In the genomic region with DNA sequence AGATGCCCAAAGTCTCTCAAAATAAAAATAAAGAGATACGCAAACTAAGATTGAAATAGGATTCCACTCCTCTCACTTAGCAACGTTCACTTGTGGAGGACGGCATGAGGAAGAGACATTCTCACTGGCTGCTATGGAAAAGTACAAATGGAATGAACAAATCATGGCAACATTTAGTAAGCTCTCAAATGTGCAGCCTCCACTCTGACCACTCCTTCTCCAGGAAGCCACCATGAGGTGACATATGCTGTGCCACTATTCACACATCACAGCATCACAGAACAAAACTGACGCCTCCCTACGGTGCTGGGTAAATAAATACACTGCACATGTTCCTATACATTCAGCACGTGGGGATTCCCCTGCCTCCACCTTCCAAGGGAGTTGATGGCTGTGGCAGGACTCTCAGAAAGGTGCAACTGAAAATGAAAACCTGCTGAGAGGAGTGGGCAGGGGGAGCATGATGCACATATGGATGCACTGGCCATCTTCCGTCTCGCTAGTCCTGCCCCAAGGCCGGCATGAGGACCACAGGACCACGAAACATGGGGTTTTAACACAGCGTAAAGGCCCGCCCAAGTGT, we compare ENCODE assay signal across 16 mouse cellular contexts. TPM values are rescaled to one million over a fixed set of nuclear protein-coding genes. Genes with fewer than 3 reads are reported as not detected.
DNase-seq lines count a peak whose midpoint lies in the region; ATAC-seq lines count a peak whose summit lies in the region.
"Had no signal": no experiment of that assay in that cellular context is flagged by ENCODE, and none has a peak within 500 bp of the region (broad histone marks: within the 10 kb centered on the region; RNA-seq: fewer than 3 reads in every experiment).

No protein-coding gene starts in this region.

- no peak overlapping the region for H3K4me3 ChIP-seq in heart, embryonic 10.5 days
- H3K4me3 ChIP-seq in midbrain, embryonic 11.5 days (ENCODE audit: low read depth, low read length): no peak overlapping the region
- no peak overlapping the region for H3K4me3 ChIP-seq in midbrain, embryonic 14.5 days (replicated peaks; ENCODE audit: low read depth, low read length)
- H3K4me3 ChIP-seq: forebrain, embryonic 15.5 days had no signal

- peaks cover 13% of the 10 kb centered on the region for H3K4me1 ChIP-seq in heart, embryonic 10.5 days
- H3K4me1 ChIP-seq in midbrain, embryonic 11.5 days (ENCODE audit: control insufficient read depth, insufficient read depth, low read length): no peaks in the 10 kb centered on the region
- 0 out of 2 replicates have a peak, but pooled peaks cover 5% of the 10 kb centered on the region for H3K4me1 ChIP-seq in midbrain, embryonic 14.5 days (ENCODE audit: control insufficient read depth, insufficient read depth, low read length)

- 76% methylated on average over 12 of the region's 12 CpGs for WGBS in heart, embryonic 10.5 days
- WGBS in midbrain, embryonic 11.5 days: 67% methylated on average over 12 of the region's 12 CpGs
- 74% methylated on average over 12 of the region's 12 CpGs for WGBS in midbrain, embryonic 14.5 days

- ATAC-seq in midbrain, embryonic 11.5 days (ENCODE audit: low FRiP score): no peak
- no peak for ATAC-seq in midbrain, embryonic 14.5 days (ENCODE audit: low FRiP score, low TSS enrichment)
- ATAC-seq in activated CD4-positive, CD25-positive, alpha-beta regulatory T cell, adult 4 months: no peak
- ATAC-seq: forebrain, embryonic 15.5 days; intestine, embryonic 16.5 days had no signal

- peak; percentile 80 for DNase-seq in heart, adult 11 months
- no peak for DNase-seq in heart, embryonic 10.5 days (ENCODE audit: low spot score)
- DNase-seq in midbrain, embryonic 11.5 days (ENCODE audit: low spot score, missing footprints): peak; percentile 71
- DNase-seq in midbrain, embryonic 14.5 days: no peak
- peak; percentile 34 for DNase-seq in embryo, embryonic 11 days
- DNase-seq: adrenal gland, postnatal 10 days; cerebellum, adult 18-20 months; cerebellum, postnatal 10 days; gastrocnemius, postnatal 14 days; heart, postnatal 10 days; kidney, adult 2 months had no signal

- no peaks in the 10 kb centered on the region for H3K9me3 ChIP-seq in heart, embryonic 10.5 days
- no peaks in the 10 kb centered on the region for H3K9me3 ChIP-seq in midbrain, embryonic 11.5 days (ENCODE audit: control insufficient read depth, low read length)
- no peaks in the 10 kb centered on the region for H3K9me3 ChIP-seq in midbrain, embryonic 14.5 days (ENCODE audit: control insufficient read depth, low read length)
- H3K9me3 ChIP-seq: forebrain, embryonic 15.5 days; G1E had no signal

- no peak overlapping the region for H3K9ac ChIP-seq in midbrain, embryonic 11.5 days (ENCODE audit: low read length)
- H3K9ac ChIP-seq in midbrain, embryonic 14.5 days (replicated peaks; ENCODE audit: low read length): no peak overlapping the region
- H3K9ac ChIP-seq: forebrain, embryonic 15.5 days; hindbrain, embryonic 14.5 days had no signal

- H3K27ac ChIP-seq in heart, embryonic 10.5 days: no peak overlapping the region
- no peak overlapping the region for H3K27ac ChIP-seq in midbrain, embryonic 11.5 days (ENCODE audit: low read depth, low read length)
- H3K27ac ChIP-seq in midbrain, embryonic 14.5 days (replicated peaks; ENCODE audit: low read depth, low read length): no peak overlapping the region
- H3K27ac ChIP-seq: hindbrain, embryonic 14.5 days had no signal

- no peaks in the 10 kb centered on the region for H3K27me3 ChIP-seq in heart, embryonic 10.5 days (ENCODE audit: insufficient read depth, poor library complexity, severe bottlenecking)
- no peaks in the 10 kb centered on the region for H3K27me3 ChIP-seq in midbrain, embryonic 11.5 days (ENCODE audit: control insufficient read depth, insufficient read depth, low read length)
- no peaks in the 10 kb centered on the region for H3K27me3 ChIP-seq in midbrain, embryonic 14.5 days (ENCODE audit: control insufficient read depth, insufficient read depth, low read length)
- H3K27me3 ChIP-seq: forebrain, embryonic 15.5 days had no signal

- no peaks in the 10 kb centered on the region for H3K36me3 ChIP-seq in heart, embryonic 10.5 days
- no peaks in the 10 kb centered on the region for H3K36me3 ChIP-seq in midbrain, embryonic 11.5 days (ENCODE audit: control insufficient read depth, insufficient read depth, low read length)
- H3K36me3 ChIP-seq in midbrain, embryonic 14.5 days (ENCODE audit: control insufficient read depth, insufficient read depth, low read length): peaks cover 4% of the 10 kb centered on the region; the same call in 1 of the 2 replicates
- H3K36me3 ChIP-seq: forebrain, embryonic 15.5 days had no signal

- H3K4me2 ChIP-seq in midbrain, embryonic 11.5 days: no peak overlapping the region
- H3K4me2 ChIP-seq in midbrain, embryonic 14.5 days (ENCODE audit: low read length): no peak overlapping the region
- H3K4me2 ChIP-seq: forebrain, embryonic 15.5 days; hindbrain, embryonic 14.5 days had no signal

RNA-seq across cellular contexts. Expression of a gene that starts 27.4 kb away (rescaled TPM):
- polyA plus RNA-seq in heart, embryonic 10.5 days (2016; fragmentation: Nextera tagmentation; extraction: Ambion mirVana): 84.4 and 84.7 TPM in 2 replicates
- polyA plus RNA-seq in midbrain, embryonic 11.5 days (2014; fragmentation: Nextera tagmentation; extraction: Ambion mirVana): 88.8 and 96.0 TPM in 2 replicates
- 46.2 and 70.8 TPM in 2 replicates for polyA plus RNA-seq in midbrain, embryonic 14.5 days (2014; fragmentation: Nextera tagmentation; extraction: Ambion mirVana)
- 100 to 1,000 TPM in 1 of 2 experiments, 10 to 100 TPM in 1; 96.5 to 144 TPM for polyA plus RNA-seq in activated CD4-positive, CD25-positive, alpha-beta regulatory T cell, adult 4 months (2017; shearing (Covaris generic))

Comparison
In these comparisons a context has a peak if more than half of its experiments do, and no peak if none do; other contexts are left out.
1. DNase-seq: peak in heart, adult 11 months (single experiment), midbrain, embryonic 11.5 days (single experiment) and embryo, embryonic 11 days (single experiment); none in heart, embryonic 10.5 days (single experiment) and midbrain, embryonic 14.5 days (single experiment).